Mouse (Mus musculus) hindbrain, embryonic 14.5 days (tissue): ENCODE results near the gene St3gal3. TPM values are rescaled to one million over a fixed set of nuclear protein-coding genes. Genes with fewer than 3 reads are reported as not detected.

ENCODE experiments used
- ATAC-seq: fragments of 200-750 bp; cut with Nextera tagmentation; 2 replicates; pipeline ENCODE4 v1.8.0; 2017; ENCODE audit warnings: moderate number of reproducible peaks, mild to moderate bottlenecking, moderate TSS enrichment, moderate library complexity; ENCODE audit not compliant: low FRiP score
- DNase-seq: peaks from one replicate; pipeline ENCODE4 v3.0.0-alpha.2; 2015; ENCODE audit warnings: low spot score
- H3K27ac ChIP-seq: fragments of 300-500 bp; sonication (generic); 2 replicates; pipeline ENCODE4 v1.5.1; 2014; ENCODE audit warnings: mild to moderate bottlenecking, moderate library complexity
- H3K27me3 ChIP-seq: fragments of 300-500 bp; sonication (generic); 2 replicates; pipeline ENCODE4 v1.6.1; 2014; ENCODE audit warnings: mild to moderate bottlenecking, low read length, mixed read lengths; ENCODE audit not compliant: control insufficient read depth, insufficient read depth
- H3K36me3 ChIP-seq: fragments of 300-500 bp; sonication (generic); replicated peaks from 2 replicates; pipeline ENCODE4 v1.6.1; 2014; ENCODE audit not compliant: control insufficient read depth, insufficient read depth
- H3K4me1 ChIP-seq: fragments of 300-500 bp; sonication (generic); replicated peaks from 2 replicates; pipeline ENCODE4 v1.6.1; 2014; ENCODE audit warnings: antibody characterized with exemption, low read length, mixed read lengths; ENCODE audit not compliant: control insufficient read depth, insufficient read depth
- H3K4me2 ChIP-seq: fragments of 300-500 bp; sonication (generic); replicated peaks from 2 replicates; pipeline ENCODE4 v1.6.1; 2014; ENCODE audit warnings: mild to moderate bottlenecking, moderate library complexity
- H3K4me3 ChIP-seq: fragments of 300-500 bp; sonication (generic); replicated peaks from 2 replicates; pipeline ENCODE4 v1.5.1; 2014; ENCODE audit warnings: mild to moderate bottlenecking, low read length
- H3K9ac ChIP-seq: fragments of 300-500 bp; sonication (generic); 2 replicates; pipeline ENCODE4 v1.6.1; 2014
- H3K9me3 ChIP-seq: fragments of 300-500 bp; sonication (generic); 2 replicates; pipeline ENCODE4 v1.6.1; 2016; ENCODE audit warnings: low read length; ENCODE audit not compliant: control insufficient read depth
- WGBS: fragments of 180-500 bp; shearing (Covaris S2); extraction: QIAGEN DNeasy Blood & Tissue Kit; methylation state at CpG from one replicate; pipeline ENCODE4 v1.1.7; 2014; 5-methylcytosine and 5-hydroxymethylcytosine counted together
- polyA plus RNA-seq: library from polyadenylated mRNA; unstranded; fragments of >200 nt; fragmentation: Nextera tagmentation; extraction: Ambion mirVana; gene quantifications from 2 replicates; pipeline ENCODE4 v1.2.1, GENCODE M21; 2014

The St3gal3 gene
- polyA plus RNA-seq, 1 experiment from 2014 or later = 11.5 TPM

GRCm38 (mm10) chr4:118081608-118082331, 52.9 kb downstream of the St3gal3 start:
- no peak overlapping the region for H3K4me2 ChIP-seq
- DNase-seq (no peak), ATAC-seq (no peak)
- no peaks in the 10 kb centered on the region for H3K4me1 ChIP-seq
- no peak overlapping the region for H3K27ac ChIP-seq
- no peaks in the 10 kb centered on the region for H3K36me3 ChIP-seq
- H3K4me3 ChIP-seq = no peak overlapping the region
- no peaks in the 10 kb centered on the region for H3K9me3 ChIP-seq
- H3K27me3 ChIP-seq = no peaks in the 10 kb centered on the region
- WGBS = 77% methylated on average over 18 of the region's 18 CpGs
- H3K9ac ChIP-seq = no peak overlapping the region

- Histone ChIP-seq H3K4me2 (no peak overlapping the region), H3K4me1 (no peaks in the 10 kb centered on the region), H3K36me3 (no peaks in the 10 kb centered on the region), H3K27me3 (no peaks in the 10 kb centered on the region), H3K9me3 (no peaks in the 10 kb centered on the region), H3K9ac (no peak overlapping the region), H3K4me3 (no peak overlapping the region), H3K27ac (no peak overlapping the region)
- no peak for DNase-seq
- WGBS = 81% methylated on average over 8 of the region's 8 CpGs
- no peak for ATAC-seq
These were observed 54.2 kb downstream of the St3gal3 start for GRCm38 (mm10) chr4:118080481-118080880.

- H3K4me3 ChIP-seq = no peak overlapping the region
- H3K36me3 ChIP-seq = no peaks in the 10 kb centered on the region
- 92% methylated on average over 8 of the region's 8 CpGs for WGBS
- DNase-seq = no peak
- H3K27ac ChIP-seq = no peak overlapping the region
- no peak for ATAC-seq
- H3K9me3 ChIP-seq = no peaks in the 10 kb centered on the region
- no peak overlapping the region for H3K4me2 ChIP-seq
- H3K27me3 ChIP-seq = no peaks in the 10 kb centered on the region
- H3K9ac ChIP-seq = no peak overlapping the region
- H3K4me1 ChIP-seq = no peaks in the 10 kb centered on the region
These were observed 55.5 kb downstream of the St3gal3 start for GRCm38 (mm10) chr4:118079195-118079594.

GRCm38 (mm10) chr4:118078576-118078975, 56.1 kb downstream of the St3gal3 start:
- Histone ChIP-seq H3K27ac (no peak overlapping the region), H3K4me1 (no peaks in the 10 kb centered on the region), H3K27me3 (no peaks in the 10 kb centered on the region), H3K9me3 (no peaks in the 10 kb centered on the region), H3K9ac (no peak overlapping the region), H3K36me3 (no peaks in the 10 kb centered on the region), H3K4me2 (no peak overlapping the region), H3K4me3 (no peak overlapping the region)
- 83% methylated on average over 9 of the region's 9 CpGs for WGBS
- no peak for ATAC-seq
- no peak for DNase-seq

DNA sequence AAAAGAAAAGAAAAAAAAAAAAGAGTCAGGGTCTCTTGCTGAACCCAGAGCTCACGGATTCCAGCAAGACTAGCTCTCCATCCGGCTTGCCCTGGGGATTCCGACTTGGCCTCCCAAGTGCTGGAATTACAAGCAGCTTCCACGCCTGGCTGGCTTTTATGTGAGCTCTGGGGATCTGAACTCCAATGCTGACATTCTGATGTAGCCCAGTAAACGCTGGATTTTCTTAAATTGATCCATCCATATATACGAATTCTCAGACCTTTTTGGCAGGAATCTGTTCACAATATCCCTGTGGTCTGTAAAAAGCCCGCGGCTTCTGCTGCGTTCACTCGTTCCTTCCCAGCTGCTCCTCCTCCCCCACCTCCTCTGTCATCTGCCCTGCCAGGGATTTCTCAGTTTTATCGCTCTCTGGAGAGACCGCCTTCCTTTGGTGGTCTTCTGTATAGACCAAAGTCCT, 57.4 kb downstream of the St3gal3 start:
- H3K27me3 ChIP-seq = no peaks in the 10 kb centered on the region
- no peak overlapping the region for H3K4me3 ChIP-seq
- no peaks in the 10 kb centered on the region for H3K36me3 ChIP-seq
- no peak overlapping the region for H3K9ac ChIP-seq
- DNase-seq (no peak), ATAC-seq (no peak)
- WGBS = 55% methylated on average over 12 of the region's 12 CpGs
- no peak overlapping the region for H3K4me2 ChIP-seq
- H3K9me3 ChIP-seq = no peaks in the 10 kb centered on the region
- no peaks in the 10 kb centered on the region for H3K4me1 ChIP-seq
- no peak overlapping the region for H3K27ac ChIP-seq

DNA sequence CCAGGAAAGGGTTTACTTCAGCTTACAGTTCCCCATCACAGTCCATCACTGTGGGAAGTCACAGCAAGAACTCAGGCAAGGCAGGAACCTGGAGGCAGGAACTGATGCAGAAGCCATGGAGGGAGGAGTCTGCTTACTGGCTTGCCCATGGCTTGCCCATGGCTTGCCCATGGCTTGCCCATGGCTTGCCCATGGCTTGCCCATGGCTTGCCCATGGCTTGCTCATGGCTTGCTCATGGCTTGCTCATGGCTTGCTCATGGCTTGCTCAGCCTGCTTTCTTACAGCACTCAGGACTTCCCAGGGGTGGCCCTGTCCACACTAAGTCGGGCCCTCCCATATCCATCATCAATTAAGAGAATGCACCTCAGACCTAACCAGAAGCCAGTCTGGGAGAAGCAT, 58.1 kb downstream of the St3gal3 start:
- Histone ChIP-seq H3K9ac (no peak overlapping the region), H3K27ac (no peak overlapping the region), H3K27me3 (no peaks in the 10 kb centered on the region), H3K36me3 (no peaks in the 10 kb centered on the region), H3K9me3 (no peaks in the 10 kb centered on the region), H3K4me3 (no peak overlapping the region), H3K4me2 (no peak overlapping the region), H3K4me1 (no peaks in the 10 kb centered on the region; the same call in 1 of the 2 replicates)
- ATAC-seq (no peak), DNase-seq (no peak)
- 100% methylated on average over 1 of the region's 1 CpGs for WGBS

- Histone ChIP-seq H3K4me3 (no peak overlapping the region), H3K9ac (no peak overlapping the region), H3K9me3 (no peaks in the 10 kb centered on the region), H3K36me3 (no peaks in the 10 kb centered on the region), H3K4me1 (no peaks in the 10 kb centered on the region; the same call in 1 of the 2 replicates), H3K27ac (no peak overlapping the region), H3K27me3 (no peaks in the 10 kb centered on the region), H3K4me2 (no peak overlapping the region)
- DNase-seq = no peak
- 78% methylated on average over 9 of the region's 9 CpGs for WGBS
- no peak for ATAC-seq
These were observed 59.4 kb downstream of the St3gal3 start for GRCm38 (mm10) chr4:118075343-118075742.

- Histone ChIP-seq H3K4me2 (no peak overlapping the region), H3K9me3 (no peaks in the 10 kb centered on the region), H3K4me3 (no peak overlapping the region), H3K9ac (no peak overlapping the region), H3K4me1 (no peaks in the 10 kb centered on the region; the same call in 1 of the 2 replicates), H3K36me3 (no peaks in the 10 kb centered on the region), H3K27ac (no peak overlapping the region), H3K27me3 (no peaks in the 10 kb centered on the region)
- no peak for ATAC-seq
- no peak for DNase-seq
- WGBS = 92% methylated on average over 4 of the region's 4 CpGs
These were observed 60.5 kb downstream of the St3gal3 start for GRCm38 (mm10) chr4:118074236-118074635.

DNA sequence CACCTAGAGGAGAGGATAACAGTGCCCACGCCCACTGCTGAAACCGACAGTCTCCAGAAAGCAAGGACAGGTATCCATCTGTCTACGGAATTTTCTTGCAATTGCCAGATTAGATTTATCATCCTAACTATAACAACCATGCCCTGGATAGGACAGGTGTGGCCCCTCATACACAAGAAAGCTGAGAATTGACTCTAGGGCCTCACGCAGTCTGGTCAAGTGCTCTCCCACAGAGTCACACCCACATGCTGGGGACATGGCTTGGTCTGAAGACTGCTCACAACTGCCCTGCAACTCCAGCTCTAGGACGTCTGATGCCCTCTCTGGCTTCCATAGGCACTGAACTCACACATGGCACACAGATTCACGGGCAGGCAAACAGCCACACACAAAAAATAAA, 61.6 kb downstream of the St3gal3 start:
- Histone ChIP-seq H3K9ac (no peak overlapping the region), H3K9me3 (no peaks in the 10 kb centered on the region), H3K4me3 (no peak overlapping the region), H3K4me2 (no peak overlapping the region), H3K27ac (no peak overlapping the region), H3K36me3 (no peaks in the 10 kb centered on the region), H3K4me1 (no peaks in the 10 kb centered on the region; the same call in 1 of the 2 replicates), H3K27me3 (no peaks in the 10 kb centered on the region)
- ATAC-seq (no peak), DNase-seq (no peak)
- WGBS = 95% methylated on average over 6 of the region's 6 CpGs
